Mouse (Mus musculus) erythroblast, embryonic 14.5 days (primary cell): ENCODE results near the gene Fbxo40.

Experiments used
- GATA1 ChIP-seq: IDR thresholded peaks from 2 replicates; pipeline ENCODE4 v1.6.1; 2012; ENCODE audit warnings: low read length, inconsistent platforms, mixed read lengths
- TAL1 ChIP-seq: IDR thresholded peaks from 3 replicates; pipeline ENCODE4 v1.6.1; 2012; ENCODE audit warnings: low read length, inconsistent platforms, mixed read lengths

GRCm38 (mm10) chr16:36921067-36921613, 69.1 kb downstream of the Fbxo40 start:
- no peak for TF ChIP-seq TAL1
- TF ChIP-seq GATA1 = no peak
